Mouse (Mus musculus): Measurements from ENCODE around the gene Pgbd1. TPM values are rescaled to one million over a fixed set of nuclear protein-coding genes. Genes with fewer than 3 reads are reported as not detected.
"Not testable (repeated sequence)": the region's sequence is repeated elsewhere in the genome, so short reads cannot be mapped to it uniquely, and the experiment has no call there.

Pgbd1 gene
- total and polyA plus RNA-seq, 3 experiments = 0.25 to 0.35 TPM; not detected in 1

DNA sequence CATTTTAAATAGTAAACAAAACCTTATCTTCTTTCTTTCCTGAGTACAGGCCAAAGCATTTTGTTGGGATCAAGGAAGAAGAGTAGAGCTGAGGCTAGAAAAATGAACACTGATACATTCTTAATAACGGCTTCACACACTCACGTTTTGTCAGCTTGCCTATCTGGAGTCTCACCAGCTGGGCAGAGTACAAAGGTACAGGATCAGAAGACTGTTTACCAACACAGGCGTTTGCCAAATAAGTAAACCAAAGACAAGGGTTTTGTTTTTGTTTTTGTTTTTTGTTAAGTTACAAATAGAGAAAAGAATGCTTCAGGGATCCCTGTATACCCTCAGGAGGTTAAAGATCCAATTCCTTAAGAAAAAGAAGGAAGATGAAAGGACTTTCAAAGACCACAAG, 39.7 kb downstream of the Pgbd1 start:
- no peaks in the 10 kb centered on the region for H3K9me3 ChIP-seq (replicated peaks; ENCODE audit: insufficient read depth, low read length)
- peaks cover 1 to 10% of the 10 kb centered on the region in 2 experiments; a peak in 3 of 4 replicates for H3K36me3 ChIP-seq (ENCODE audit: control insufficient read depth in 1 of 2, insufficient read depth in 2 of 2, low read length in 2 of 2)
- H3K27ac ChIP-seq (ENCODE audit: control insufficient read depth, low read depth, low read length) = no peak overlapping the region
- peaks cover 12% of the 10 kb centered on the region for H3K79me2 ChIP-seq (ENCODE audit: control insufficient read depth, insufficient read depth, low read length, poor library complexity)
- no peak for DNase-seq (ENCODE audit: low read depth, low spot score)
- peaks cover 0 to 6% of the 10 kb centered on the region in 2 experiments; a peak in 3 of 4 replicates for H3K4me1 ChIP-seq (ENCODE audit: control insufficient read depth in 1 of 2, insufficient read depth in 2 of 2, low read length in 2 of 2)
- no peak overlapping the region for H3K4me3 ChIP-seq (ENCODE audit: control insufficient read depth in 1 of 2, insufficient read depth in 1 of 2, low read depth in 2 of 2, low read length in 2 of 2)
- TF ChIP-seq ETS1 (IDR thresholded peaks at IDR 0.05; ENCODE audit: low read depth, low read length) = no peak
- no peak for TF ChIP-seq KAT2A (conservative IDR thresholded peaks at IDR 0.05; ENCODE audit: low read depth, low read length)
- no peak for TF ChIP-seq ZMIZ1 (IDR thresholded peaks at IDR 0.05; ENCODE audit: low read depth, low read length)
- TF ChIP-seq RCOR1 (IDR thresholded peaks at IDR 0.05; ENCODE audit: low read depth, low read length) = no peak
- no peak for TF ChIP-seq USF1 (IDR thresholded peaks at IDR 0.05; ENCODE audit: low read depth, low read length)
- TF ChIP-seq NELFE (IDR thresholded peaks at IDR 0.05; ENCODE audit: low read depth, low read length) = no peak
- TF ChIP-seq TCF12 (IDR thresholded peaks at IDR 0.05; ENCODE audit: low read depth, low read length) = no peak
- TF ChIP-seq CTCF (IDR thresholded peaks at IDR 0.05 in 2 of 3, conservative IDR thresholded peaks at IDR 0.05 in 1 of 3; ENCODE audit: control insufficient read depth in 1 of 3, insufficient read depth in 1 of 3, low read depth in 2 of 3, low read length in 3 of 3, poor library complexity in 1 of 3, severe bottlenecking in 1 of 3) = no peak
- no peak for TF ChIP-seq MEF2A (IDR thresholded peaks at IDR 0.05; ENCODE audit: extremely low read depth, insufficient replicate concordance, low read depth, low read length, poor library complexity, severe bottlenecking)
- no peak for TF ChIP-seq TAL1 (IDR thresholded peaks at IDR 0.05; ENCODE audit: low read length)
- TF ChIP-seq E2F4 (IDR thresholded peaks at IDR 0.05; ENCODE audit: borderline replicate concordance, low read depth, low read length) = no peak
- TF ChIP-seq USF2 (IDR thresholded peaks at IDR 0.05; ENCODE audit: borderline replicate concordance in 1 of 2, insufficient read depth in 1 of 2, low read depth in 1 of 2, low read length in 2 of 2) = no peak
- no peak for TF ChIP-seq ZKSCAN1 (IDR thresholded peaks at IDR 0.05; ENCODE audit: low read depth, low read length)
- no peak for TF ChIP-seq POLR2AphosphoS5 (IDR thresholded peaks at IDR 0.05; ENCODE audit: borderline replicate concordance, low read depth, low read length)
- no peak for TF ChIP-seq SIN3A (IDR thresholded peaks at IDR 0.05; ENCODE audit: low read length)
- no peak for TF ChIP-seq POLR2AphosphoS2 (IDR thresholded peaks at IDR 0.05; ENCODE audit: low read length)
- TF ChIP-seq GATA1 (IDR thresholded peaks at IDR 0.05; ENCODE audit: low read depth, low read length) = no peak
- no peak for TF ChIP-seq POLR2A (IDR thresholded peaks at IDR 0.05; ENCODE audit: control insufficient read depth in 1 of 2, insufficient read depth in 1 of 2, low read depth in 1 of 2, low read length in 2 of 2, poor library complexity in 1 of 2)
- H3K27me3 ChIP-seq (ENCODE audit: control insufficient read depth in 1 of 2, insufficient read depth in 2 of 2, low read length in 2 of 2) = no peaks in the 10 kb centered on the region; a peak in 1 of 4 replicates
- H3K9ac ChIP-seq (ENCODE audit: control insufficient read depth, low read depth, low read length, poor library complexity, severe bottlenecking) = no peak overlapping the region

DNA sequence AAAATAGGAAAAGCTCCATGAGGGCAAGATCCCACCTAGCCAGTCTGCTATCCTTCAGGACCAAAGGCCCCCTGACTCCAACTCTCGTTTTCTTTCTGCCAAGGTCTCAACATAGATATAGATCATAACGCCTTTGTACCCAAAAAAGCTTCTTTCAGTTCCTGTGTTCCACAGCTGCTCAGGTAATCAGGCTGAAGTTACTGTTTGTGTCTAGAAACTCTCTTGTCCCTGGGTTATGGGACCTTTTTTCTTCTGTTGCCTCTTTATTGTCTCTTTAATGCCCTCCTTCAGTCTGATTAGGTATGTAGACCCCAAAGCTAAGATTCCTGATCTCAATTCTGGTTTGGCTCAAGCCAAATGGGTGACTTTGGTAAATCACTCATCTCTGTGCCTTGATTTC, 43.4 kb downstream of the Pgbd1 start:
- H3K36me3 ChIP-seq (ENCODE audit: control insufficient read depth in 1 of 2, insufficient read depth in 2 of 2, low read length in 2 of 2) = peaks cover 6 to 14% of the 10 kb centered on the region in 2 experiments

DNA sequence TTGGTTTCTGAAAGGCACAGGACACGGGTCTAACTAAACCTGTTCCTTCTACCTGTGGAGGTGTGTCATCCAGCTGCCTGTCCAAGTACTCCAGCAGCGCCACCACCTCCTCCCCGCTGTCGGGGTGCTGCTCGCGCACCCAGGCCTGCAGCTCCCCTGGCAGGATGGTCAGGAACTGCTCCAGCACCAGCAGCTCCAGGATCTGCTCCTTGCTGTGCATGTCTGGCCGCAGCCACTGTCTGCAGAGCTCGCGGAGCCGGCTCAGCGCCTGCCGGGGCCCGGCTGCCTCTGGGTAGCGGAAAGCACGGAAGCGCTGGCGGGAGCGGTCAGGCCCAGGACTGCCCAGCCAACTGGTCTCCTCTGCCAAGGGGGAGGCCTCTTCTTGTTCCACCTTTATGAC, 44.8 kb downstream of the Pgbd1 start:
- not testable (repeated sequence) for H3K9ac ChIP-seq (ENCODE audit: control insufficient read depth, low read depth, low read length, poor library complexity, severe bottlenecking); H3K27me3 ChIP-seq (ENCODE audit: control insufficient read depth in 1 of 2, insufficient read depth in 2 of 2, low read length in 2 of 2); H3K79me2 ChIP-seq (ENCODE audit: control insufficient read depth, insufficient read depth, low read length, poor library complexity); H3K27ac ChIP-seq (ENCODE audit: control insufficient read depth, low read depth, low read length); H3K4me1 ChIP-seq (ENCODE audit: control insufficient read depth in 1 of 2, insufficient read depth in 2 of 2, low read length in 2 of 2); H3K9me3 ChIP-seq (replicated peaks; ENCODE audit: insufficient read depth, low read length); DNase-seq (ENCODE audit: low read depth, low spot score); H3K4me3 ChIP-seq (ENCODE audit: control insufficient read depth in 1 of 2, insufficient read depth in 1 of 2, low read depth in 2 of 2, low read length in 2 of 2)
- peaks cover under 1 to 19% of the 10 kb centered on the region in 2 experiments for H3K36me3 ChIP-seq (ENCODE audit: control insufficient read depth in 1 of 2, insufficient read depth in 2 of 2, low read length in 2 of 2)

More for the DNA sequence above, 43.4 kb downstream of the Pgbd1 start:
- no peak overlapping the region for H3K4me3 ChIP-seq (ENCODE audit: control insufficient read depth in 1 of 2, insufficient read depth in 1 of 2, low read depth in 2 of 2, low read length in 2 of 2)
- no peaks in the 10 kb centered on the region for H3K27me3 ChIP-seq (ENCODE audit: control insufficient read depth in 1 of 2, insufficient read depth in 2 of 2, low read length in 2 of 2)
- TF ChIP-seq HCFC1 (IDR thresholded peaks at IDR 0.05; ENCODE audit: low read depth, low read length) = no peak
- TF ChIP-seq MEF2A (IDR thresholded peaks at IDR 0.05; ENCODE audit: extremely low read depth, insufficient replicate concordance, low read depth, low read length, poor library complexity, severe bottlenecking) = no peak
- no peak for TF ChIP-seq USF2 (IDR thresholded peaks at IDR 0.05; ENCODE audit: borderline replicate concordance in 1 of 2, insufficient read depth in 1 of 2, low read depth in 1 of 2, low read length in 2 of 2)
- TF ChIP-seq E2F4 (IDR thresholded peaks at IDR 0.05; ENCODE audit: borderline replicate concordance, low read depth, low read length) = no peak
- TF ChIP-seq ZNF384 (IDR thresholded peaks at IDR 0.05; ENCODE audit: low read depth, low read length) = no peak
- no peak for TF ChIP-seq CHD1 (IDR thresholded peaks at IDR 0.05; ENCODE audit: low read depth, low read length)
- TF ChIP-seq TBP (IDR thresholded peaks at IDR 0.05; ENCODE audit: low read depth, low read length) = no peak
- TF ChIP-seq EP300 (IDR thresholded peaks at IDR 0.05; ENCODE audit: low read depth in 1 of 2, low read length in 2 of 2) = no peak
- TF ChIP-seq CHD2 (IDR thresholded peaks at IDR 0.05; ENCODE audit: low read length) = no peak
- H3K9me3 ChIP-seq (replicated peaks; ENCODE audit: insufficient read depth, low read length) = no peaks in the 10 kb centered on the region
- DNase-seq (ENCODE audit: low read depth, low spot score) = no peak
- peaks cover 11% of the 10 kb centered on the region for H3K79me2 ChIP-seq (ENCODE audit: control insufficient read depth, insufficient read depth, low read length, poor library complexity)
- H3K9ac ChIP-seq (ENCODE audit: control insufficient read depth, low read depth, low read length, poor library complexity, severe bottlenecking) = no peak overlapping the region
- H3K27ac ChIP-seq (ENCODE audit: control insufficient read depth, low read depth, low read length) = no peak overlapping the region
- H3K4me1 ChIP-seq (ENCODE audit: control insufficient read depth in 1 of 2, insufficient read depth in 2 of 2, low read length in 2 of 2) = peaks cover 0 to 3% of the 10 kb centered on the region in 2 experiments; a peak in 3 of 4 replicates
